Mouse (Mus musculus) hematopoietic stem cell, adult 5-6 weeks (primary cell): ENCODE measurements around the gene Adk. TPM values are rescaled to one million over a fixed set of nuclear protein-coding genes. Genes with fewer than 3 reads are reported as not detected.
"Not testable (repeated sequence)": the region's sequence is repeated elsewhere in the genome, so short reads cannot be mapped to it uniquely, and the experiment has no call there.

Experiments used
- ATAC-seq, 2 experiments: fragments of 125-278 bp in 1 of 2; replicated peaks in 1 of 2; 2 replicates each; pipeline ENCODE4 v1.8.0; 2016 to 2017; ENCODE audit warnings: inconsistent platforms in 2 of 2, mild to moderate bottlenecking in 2 of 2, moderate number of reproducible peaks in 2 of 2, low read depth in 1 of 2, moderate TSS enrichment in 1 of 2; ENCODE audit not compliant: low FRiP score in 2 of 2, poor library complexity in 2 of 2, severe bottlenecking in 2 of 2, insufficient read depth in 1 of 2, low TSS enrichment in 1 of 2
- total RNA-seq: library from RNA; stranded (forward); fragments of 172-1452, 232-1000 nt; gene quantifications from 2 replicates; pipeline ENCODE4 v1.2.3, GENCODE M21; 2017

Gene Adk
- total RNA-seq, 1 experiment from 2014 or later = 55.9 TPM

DNA sequence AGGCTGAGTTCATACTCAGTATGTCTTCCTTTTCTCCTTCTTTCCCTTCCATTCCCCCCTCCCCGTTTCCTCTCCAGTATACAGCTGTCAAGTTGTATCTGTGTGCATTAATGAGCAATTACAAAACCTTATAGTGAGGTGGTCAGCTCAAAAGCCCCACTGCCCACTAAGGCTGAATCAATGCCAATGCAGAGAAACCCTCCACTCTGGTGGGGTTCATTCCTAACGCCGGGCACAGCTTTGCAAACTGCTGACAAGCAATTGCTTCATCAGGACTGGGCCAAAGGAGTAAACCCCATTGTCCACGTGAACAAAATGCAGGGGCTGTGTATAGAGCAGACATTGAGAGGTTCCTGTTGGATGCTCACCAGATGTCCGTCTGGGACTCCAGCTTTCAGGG, 405.5 kb downstream of the Adk start:
- no peak for ATAC-seq

DNA sequence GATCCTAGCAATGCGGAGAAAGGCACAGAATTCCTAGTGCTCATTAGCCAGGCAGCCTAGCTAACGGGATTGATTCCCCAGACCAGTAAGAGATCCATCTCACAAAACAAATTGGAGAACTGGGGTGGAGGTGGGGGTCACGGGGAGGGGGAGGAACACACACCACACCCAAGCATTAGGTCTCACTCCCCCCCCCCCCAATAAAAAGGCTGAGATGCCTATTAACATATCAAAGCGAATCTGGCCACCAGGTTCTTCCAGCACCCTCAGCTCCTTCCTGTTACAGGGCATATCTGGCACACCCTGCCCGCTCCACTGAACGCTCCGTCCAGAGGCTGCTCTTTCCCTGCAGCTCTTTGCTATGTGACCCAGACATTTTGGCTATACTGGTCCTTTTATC, 406.3 kb downstream of the Adk start:
- no peak for ATAC-seq

DNA sequence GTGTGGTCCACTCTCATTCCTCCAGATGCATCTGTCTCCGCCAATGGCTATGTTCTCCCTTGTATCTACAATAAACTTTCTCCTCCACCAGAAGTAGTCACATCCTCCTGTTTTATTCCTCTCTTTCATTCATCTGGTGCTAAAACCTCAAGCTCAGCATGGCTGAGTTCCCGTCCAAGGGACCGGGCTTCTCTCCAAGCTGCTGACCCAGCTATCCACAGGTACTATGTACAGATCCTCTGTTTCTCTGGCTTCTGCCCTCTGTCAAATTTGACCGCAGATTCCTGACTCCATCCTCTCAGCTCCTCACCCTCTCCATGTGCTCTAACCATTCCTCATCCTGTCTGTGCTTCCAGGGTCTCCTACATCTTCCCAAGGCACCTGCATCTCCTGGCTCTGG, 406.8 kb downstream of the Adk start:
- ATAC-seq = no peak

GRCm38 (mm10) chr14:21462398-21462797, 410.0 kb downstream of the Adk start:
- ATAC-seq = no peak

- no peak for ATAC-seq
These were observed 410.8 kb downstream of the Adk start for GRCm38 (mm10) chr14:21463117-21463712.

GRCm38 (mm10) chr14:21470386-21470785, 418.0 kb downstream of the Adk start:
- no peak for ATAC-seq

DNA sequence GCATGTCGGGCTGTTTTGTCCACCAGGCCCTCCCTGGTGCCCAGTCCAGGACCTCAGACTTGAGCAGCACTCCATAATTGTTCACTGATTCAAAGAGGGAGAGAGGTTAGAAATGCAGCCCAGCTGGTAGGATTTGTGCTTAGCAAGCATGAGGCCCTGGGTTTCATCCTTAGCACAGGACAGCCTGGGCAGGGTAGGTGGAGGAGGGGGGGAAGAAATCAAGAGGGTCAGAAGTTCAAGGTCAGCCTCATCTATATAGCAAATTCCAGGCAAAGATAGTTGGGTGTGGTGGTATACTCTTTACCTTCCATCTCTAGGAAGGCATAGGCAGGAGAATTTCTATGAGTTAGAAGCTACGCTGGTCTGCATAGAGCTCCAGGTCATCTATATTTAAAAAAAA, 419.6 kb downstream of the Adk start:
- no peak for ATAC-seq

- not testable (repeated sequence) for ATAC-seq
These were observed 422.3 kb downstream of the Adk start for GRCm38 (mm10) chr14:21474593-21475132.

DNA sequence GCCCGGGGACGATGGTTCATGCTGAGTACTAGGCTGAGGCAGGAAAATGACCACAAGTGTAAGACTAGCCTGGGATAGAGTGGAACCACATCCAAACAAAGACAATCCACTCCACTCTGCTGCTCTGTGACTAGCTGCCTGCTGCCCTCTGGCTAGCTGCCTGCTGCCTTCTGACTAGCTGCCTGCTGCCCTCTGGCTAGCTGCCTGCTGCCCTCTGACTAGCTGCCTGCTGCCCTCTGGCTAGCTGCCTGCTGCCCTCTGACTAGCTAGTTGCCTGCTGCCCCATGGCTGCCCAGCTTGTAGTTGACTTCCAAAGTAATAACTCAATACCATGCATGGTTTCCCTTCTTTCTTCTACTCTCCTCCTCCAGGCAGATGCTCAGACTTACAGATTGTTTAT, 424.8 kb downstream of the Adk start:
- ATAC-seq = no peak

GRCm38 (mm10) chr14:21479566-21479965, 427.2 kb downstream of the Adk start:
- ATAC-seq = no peak

- ATAC-seq = no peak
These were observed 427.8 kb downstream of the Adk start for GRCm38 (mm10) chr14:21480191-21480590.

- no peak for ATAC-seq
These were observed 428.9 kb downstream of the Adk start, which contains the start of gene Kat6b for GRCm38 (mm10) chr14:21481231-21481630. TSS of gene Kat6b (plus strand) at chr14:21481434.

DNA sequence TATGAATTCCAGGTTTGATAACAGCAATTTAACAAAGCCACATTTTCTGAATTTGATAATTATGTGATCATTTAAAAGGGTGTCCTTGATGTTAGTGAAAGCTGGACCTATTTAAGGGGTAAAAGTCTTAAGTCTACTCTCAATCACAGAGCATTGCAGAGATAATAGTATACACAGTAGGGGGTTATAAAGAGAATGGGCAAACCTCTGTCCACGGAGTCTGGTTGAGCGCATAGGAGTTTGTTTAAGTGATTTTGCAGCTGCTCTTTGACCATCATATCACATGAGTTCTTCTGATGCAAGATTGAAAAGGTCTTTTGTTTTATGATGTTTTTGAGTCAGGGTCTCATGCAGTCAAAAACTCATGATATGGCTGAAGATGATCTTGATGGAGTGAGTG, 431.8 kb downstream of the Adk start:
- ATAC-seq = no peak

DNA sequence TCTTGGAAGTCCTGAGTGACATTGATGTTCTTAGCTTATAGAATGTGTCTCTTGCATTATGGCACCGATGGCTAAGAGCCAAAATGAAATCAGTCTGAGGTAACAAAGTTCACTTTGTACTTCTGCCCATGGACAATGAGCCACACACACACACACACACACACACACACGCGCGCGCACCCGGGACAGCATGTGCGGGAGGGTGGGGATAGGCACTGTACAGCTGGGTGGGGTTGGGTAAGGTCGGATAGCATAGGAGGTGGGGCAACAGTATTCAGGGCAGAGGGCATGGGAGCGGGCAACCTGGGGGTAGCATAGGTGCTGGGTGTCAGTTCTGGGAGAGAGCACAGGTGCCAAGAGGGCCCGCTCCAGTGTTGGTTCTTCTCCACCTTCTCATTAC, 432.3 kb downstream of the Adk start:
- ATAC-seq = no peak

GRCm38 (mm10) chr14:21485961-21486520, 433.7 kb downstream of the Adk start:
- ATAC-seq = no peak

GRCm38 (mm10) chr14:21487135-21487534, 434.8 kb downstream of the Adk start:
- not testable (repeated sequence) for ATAC-seq

GRCm38 (mm10) chr14:21488426-21489115, 436.2 kb downstream of the Adk start:
- not testable (repeated sequence) for ATAC-seq

- ATAC-seq = no peak
These were observed 436.7 kb downstream of the Adk start for GRCm38 (mm10) chr14:21489116-21489485.
